Mouse (Mus musculus) ovary, postnatal 10 days (tissue): ENCODE data around the gene Nemp1.
"Not testable (repeated sequence)": the region's sequence is repeated elsewhere in the genome, so short reads cannot be mapped to it uniquely, and the experiment has no call there.

Experiments used
- DNase-seq: peaks from one replicate; pipeline ENCODE4 v3.0.0; 2022; ENCODE audit warnings: low spot score

The Nemp1 gene

DNA sequence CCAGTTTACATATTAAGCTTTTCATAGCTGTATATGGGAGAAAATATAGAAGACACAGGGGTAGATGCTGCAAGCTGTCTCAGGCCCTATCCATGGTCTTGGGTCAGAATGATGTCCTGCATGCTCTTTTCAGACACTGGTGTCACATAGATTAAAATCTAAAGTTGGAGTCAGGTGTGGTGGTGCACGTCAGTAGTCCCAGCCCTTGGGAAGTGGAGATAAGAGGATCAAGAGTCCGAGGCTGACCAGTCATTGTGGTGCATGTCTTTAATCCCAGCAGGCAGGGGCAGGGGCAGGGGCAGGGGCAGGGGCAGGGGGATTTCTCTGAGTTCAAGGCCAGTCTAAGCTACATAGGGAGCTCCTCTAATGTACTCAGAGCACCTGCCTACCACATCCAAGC is 20.9 kb upstream of the Nemp1 start:
- no peak for DNase-seq

DNA sequence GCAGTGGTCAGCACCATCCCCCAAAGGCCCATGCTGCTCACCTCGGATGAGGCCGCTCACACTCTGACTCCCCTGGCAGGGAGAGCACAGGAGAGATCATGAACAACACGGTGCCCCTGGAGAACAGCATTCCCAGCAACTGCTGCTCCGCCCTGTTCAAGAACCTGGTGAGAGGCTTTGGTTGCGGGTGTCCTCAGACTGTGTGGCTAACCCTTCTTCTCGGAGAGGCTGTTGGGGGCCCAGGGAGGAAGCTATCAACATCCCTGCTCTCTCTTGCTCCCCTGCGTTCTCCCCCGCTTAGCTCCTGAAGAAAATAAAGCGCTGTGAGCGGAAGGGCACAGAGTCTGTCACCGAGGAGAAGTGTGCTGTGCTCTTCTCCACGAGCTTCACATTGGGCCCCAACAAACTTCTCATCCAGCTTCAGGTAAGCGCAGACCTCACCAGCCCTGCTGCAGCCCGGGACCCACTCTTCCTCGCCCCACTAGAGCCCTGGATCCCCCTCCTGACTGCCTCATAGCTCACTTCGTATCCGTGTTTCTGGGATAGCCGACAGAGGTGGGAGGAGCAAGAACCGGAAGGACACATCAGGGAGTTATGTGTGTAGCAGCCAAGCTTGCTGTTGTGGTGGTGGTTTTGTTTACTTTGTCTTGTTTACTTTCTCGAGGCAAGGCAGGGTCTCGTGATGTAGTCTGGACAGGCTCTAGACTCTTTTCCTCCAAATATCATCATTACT is 13.6 kb upstream of the Nemp1 start:
- no peak for DNase-seq

DNA sequence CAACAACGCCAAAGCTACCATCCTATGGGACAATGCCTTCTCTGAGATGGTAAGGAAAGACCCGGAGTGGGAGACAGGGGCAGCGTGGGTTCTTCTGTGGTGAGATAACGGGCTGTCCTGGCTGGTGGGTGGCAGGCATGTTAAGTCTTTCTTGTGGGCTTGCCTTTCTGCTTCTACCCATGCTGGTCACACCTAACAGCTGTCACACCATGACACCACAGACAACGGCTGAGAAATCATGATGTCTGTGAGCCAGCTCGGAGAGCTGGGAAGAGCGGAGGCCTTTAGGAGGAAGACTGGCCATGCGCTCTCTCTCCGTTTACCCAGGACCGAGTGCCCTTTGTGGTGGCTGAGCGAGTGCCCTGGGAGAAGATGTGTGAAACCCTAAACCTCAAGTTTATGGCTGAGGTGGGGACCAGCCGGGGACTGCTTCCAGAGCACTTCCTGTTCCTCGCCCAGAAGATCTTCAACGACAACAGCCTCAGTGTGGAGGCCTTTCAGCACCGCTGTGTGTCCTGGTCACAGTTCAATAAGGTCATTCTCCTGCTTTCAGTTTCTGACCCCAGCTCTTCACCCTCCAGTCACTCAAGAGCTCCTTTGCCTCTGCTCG is 11.6 kb upstream of the Nemp1 start:
- DNase-seq: no peak

DNA sequence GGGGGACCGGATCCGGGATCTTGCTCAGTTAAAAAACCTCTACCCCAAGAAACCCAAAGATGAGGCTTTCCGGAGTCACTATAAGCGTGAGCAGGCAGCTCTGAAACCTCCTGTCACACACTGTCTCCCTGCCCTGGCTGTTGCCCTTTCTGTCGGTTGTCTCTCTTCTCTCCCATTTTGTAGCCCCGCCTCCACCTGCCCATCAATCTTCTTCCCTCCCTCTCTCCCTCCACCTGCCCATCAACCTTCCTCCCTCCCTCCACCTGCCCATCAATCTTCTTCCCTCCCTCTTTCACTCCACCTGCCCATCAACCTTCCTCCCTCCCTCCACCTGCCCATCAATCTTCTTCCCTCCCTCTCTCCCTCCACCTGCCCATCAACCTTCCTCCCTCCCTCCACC is 9.1 kb upstream of the Nemp1 start:
- DNase-seq: not testable (repeated sequence)

DNA sequence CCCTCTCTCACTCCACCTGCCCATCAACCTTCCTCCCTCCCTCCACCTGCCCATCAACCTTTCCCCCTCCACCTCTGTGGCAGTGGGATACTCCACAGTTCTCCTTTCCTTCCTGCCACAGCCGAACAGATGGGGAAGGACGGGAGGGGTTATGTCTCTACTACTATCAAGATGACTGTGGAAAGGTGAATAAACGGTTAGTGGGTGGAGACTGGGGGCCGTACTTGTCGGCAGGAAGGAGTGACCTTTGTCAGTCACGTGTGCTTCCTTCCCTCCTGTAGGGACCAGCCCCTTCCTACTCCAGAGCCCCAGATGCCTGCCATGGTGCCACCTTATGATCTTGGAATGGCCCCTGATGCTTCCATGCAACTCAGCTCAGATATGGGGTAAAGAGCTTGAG is 8.6 kb upstream of the Nemp1 start:
- DNase-seq: no peak

DNA sequence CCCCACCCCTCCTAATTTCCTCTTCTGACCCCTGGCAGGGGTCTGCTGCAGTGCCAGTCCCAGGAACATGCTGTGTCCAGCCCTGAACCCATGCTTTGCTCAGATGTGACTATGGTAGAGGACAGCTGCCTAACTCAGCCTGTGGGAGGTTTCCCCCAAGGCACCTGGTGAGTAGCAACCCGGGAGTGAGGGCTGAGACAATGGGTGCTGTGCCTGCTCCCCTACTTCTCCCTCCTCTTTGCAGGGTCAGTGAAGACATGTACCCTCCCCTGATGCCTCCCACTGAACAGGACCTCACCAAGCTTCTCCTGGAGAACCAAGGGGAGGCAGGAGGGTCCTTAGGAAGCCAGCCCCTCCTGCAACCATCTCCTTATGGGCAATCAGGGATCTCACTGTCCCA is 7.2 kb upstream of the Nemp1 start:
- DNase-seq: no peak

DNA sequence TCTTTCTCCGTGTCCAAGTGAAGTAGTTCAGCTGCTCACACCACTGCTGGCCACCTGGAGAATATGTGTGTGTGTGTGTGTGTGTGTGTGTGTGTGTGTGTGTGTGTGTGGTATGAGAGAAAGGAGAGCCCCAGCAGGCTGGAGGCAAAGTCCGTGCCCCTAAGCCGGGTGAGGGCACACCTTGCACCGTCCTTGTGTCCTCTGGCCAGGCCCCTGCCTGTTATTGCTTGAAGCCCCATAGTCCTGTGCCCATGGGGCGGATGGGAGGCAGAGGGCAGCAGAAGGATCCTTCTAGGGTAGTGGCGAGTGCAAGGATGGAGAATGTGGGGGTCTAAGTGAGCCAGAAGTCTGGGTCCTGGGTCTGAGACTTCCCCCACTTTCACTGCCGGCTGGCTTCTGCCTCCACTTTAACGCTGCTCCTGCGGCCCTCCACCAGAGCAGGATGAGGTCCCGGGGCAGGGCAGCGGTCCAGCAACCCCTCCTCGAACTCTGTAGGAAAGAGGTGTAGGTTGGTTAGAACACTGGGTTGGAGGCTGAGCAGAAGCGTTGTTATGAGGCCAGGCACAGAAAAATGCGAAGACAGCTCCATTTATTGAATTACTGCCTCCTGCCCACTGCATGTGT is 5.3 kb upstream of the Nemp1 start:
- no peak for DNase-seq

DNA sequence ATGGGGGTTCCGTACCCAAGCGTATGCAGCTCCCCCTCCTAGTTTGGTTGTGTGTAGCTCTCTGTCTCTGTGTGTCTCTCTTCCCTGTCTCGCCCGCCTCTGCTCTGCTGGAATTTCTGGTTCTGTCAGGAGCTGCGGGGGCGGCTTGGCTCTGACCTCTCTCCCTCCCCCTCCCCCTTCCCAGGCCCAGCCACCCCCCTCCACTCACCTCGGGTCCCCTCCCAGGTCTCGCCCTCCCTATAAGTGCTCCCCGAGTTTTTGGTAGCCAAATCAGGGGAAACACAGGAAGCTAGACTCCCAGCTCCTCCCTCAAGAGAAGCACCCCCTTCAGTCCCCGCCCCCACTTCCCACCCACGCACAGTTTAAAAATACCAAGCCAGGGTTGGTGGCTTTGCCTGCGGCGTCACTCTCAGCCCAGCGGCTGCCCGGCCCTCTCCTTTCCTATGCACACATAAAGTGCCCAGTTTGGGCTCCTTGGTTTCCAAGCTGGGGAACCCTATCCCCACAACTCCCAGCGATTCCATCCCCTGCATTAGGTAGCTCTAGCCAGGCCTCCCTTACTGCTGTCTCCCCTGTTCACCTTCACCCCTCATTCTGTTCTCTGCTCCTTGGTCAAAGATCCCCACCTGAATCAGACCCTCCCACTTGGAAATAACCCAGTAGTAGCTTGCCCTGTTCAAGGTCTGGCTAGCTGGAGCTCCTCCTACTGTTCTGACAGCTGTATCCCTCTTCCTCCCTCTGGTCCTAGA is 4.6 kb upstream of the Nemp1 start:
- peak; percentile 42 for DNase-seq

DNA sequence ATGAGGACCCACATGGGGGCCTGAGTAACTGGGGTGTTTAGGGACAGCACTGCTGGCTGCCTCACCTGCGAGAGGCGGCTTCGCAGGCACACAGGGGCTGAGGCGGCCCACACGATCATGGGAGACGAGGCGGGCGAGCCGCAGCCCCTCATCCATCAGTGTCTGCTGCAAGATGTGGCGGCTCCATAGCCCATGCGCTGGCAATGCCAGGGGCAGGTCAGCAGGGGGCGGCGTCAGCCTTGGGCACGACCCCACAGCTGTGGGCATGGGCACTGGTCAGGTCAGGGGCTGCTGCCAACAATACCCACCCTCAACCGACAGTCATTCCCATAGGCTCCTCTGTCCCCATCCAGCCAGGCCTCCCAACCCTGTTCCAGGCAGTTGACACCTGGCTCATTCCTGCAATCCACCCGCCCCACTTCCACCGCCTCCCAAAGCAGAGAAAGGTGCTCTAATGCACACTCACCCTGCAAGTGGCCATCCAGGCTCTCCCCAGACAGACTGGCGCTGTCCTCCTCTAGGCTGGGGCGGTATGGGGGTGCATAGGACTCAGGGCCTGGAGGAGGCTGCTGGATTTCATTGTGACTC is 3.9 kb upstream of the Nemp1 start:
- DNase-seq: no peak

DNA sequence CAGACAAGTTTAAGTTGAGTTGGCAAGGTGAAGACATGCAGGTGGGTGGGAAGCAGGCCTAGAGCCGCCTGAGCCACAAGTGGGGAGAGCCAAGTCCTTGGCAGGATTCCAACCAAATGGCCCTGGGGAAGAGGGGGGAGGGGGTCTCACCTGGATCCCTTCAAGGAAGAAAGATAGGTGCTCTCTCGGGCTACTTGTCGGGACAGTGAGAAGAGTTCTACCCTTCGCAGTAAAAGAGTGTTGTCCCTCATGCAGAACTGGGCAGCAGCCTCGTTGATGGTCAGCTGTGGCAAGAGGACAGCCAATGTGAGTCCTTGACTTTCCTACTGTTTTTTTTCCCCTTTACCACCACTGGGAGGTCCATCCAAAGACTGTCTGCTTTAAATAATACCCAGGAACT is 3.1 kb upstream of the Nemp1 start:
- no peak for DNase-seq

DNA sequence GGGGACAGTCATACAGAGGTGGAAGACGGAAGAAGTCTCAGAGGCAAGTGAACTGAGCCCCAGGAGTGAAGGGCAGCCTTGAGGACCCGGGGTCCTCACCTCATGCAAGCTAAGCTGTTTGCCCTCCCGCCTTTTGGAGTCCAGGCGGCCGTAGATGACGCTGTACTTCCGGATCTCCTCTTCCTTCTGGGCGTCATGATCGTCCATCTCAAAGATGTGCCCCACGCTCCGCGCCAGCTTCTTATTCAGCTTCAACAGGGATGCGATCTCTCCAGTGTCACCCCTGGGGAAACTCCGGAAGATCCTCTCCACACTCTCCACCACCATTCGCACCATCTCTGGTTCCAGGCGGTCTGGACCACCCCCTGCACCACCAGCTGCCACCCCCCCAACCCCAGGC is 2.5 kb upstream of the Nemp1 start:
- no peak for DNase-seq

DNA sequence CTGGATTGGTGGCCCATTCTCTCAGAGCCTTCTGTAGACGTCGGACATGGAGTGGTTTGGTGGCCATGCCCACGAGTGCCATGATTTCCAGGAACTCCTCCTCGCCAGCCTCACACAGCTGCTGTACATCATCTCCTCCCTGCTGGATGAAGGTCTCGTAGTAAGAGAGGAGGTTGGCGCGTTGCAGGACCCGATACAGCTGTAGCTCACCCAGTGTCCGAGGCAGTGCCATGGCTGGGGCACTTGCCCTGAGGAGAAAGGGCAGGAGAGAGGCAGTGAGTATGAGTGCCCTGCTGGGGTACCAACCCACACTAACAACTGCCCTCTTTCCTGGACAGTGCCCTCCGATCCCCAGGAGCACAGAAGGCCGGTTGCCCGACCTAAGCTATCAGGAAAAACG is 1.8 kb upstream of the Nemp1 start:
- no peak for DNase-seq

DNA sequence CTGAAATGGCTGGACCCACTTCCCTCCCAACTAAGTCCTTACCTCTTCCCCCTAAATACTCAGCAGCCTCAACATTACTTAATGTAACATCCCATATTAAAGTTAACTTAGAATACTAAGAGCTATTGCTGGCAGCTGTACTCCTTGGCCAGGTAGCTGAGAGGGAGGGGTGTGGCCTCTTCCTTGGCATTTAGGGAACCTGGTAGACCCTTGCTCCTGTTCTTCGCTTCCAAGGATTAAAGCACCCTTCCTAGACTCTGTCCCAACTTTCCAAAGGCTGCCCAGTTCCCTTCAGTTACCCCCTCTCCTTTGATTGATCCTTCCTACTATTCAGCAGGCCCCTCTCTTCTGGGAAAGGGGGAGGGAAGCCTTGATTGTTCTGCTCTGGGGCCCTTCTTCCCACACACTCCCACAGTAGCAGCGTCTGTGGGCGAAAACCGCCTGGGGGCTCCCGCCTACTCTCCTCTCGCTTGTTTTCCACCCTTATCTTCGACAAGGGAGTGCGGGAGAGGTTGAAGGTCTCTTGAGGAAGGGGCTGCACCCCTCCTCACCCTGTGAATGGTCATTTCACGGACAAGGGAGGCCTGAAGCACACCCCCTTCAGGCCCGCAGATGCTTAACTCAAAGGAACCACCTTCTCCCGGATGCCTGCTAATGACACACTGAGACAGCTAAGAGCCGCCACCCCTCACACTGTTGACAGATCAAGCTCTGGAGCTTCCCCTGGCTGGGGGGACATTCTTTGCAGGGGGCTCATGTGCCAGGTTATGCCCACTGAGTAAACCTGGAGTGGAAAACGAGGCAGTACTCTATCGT is 1.1 kb upstream of the Nemp1 start:
- no peak for DNase-seq

DNA sequence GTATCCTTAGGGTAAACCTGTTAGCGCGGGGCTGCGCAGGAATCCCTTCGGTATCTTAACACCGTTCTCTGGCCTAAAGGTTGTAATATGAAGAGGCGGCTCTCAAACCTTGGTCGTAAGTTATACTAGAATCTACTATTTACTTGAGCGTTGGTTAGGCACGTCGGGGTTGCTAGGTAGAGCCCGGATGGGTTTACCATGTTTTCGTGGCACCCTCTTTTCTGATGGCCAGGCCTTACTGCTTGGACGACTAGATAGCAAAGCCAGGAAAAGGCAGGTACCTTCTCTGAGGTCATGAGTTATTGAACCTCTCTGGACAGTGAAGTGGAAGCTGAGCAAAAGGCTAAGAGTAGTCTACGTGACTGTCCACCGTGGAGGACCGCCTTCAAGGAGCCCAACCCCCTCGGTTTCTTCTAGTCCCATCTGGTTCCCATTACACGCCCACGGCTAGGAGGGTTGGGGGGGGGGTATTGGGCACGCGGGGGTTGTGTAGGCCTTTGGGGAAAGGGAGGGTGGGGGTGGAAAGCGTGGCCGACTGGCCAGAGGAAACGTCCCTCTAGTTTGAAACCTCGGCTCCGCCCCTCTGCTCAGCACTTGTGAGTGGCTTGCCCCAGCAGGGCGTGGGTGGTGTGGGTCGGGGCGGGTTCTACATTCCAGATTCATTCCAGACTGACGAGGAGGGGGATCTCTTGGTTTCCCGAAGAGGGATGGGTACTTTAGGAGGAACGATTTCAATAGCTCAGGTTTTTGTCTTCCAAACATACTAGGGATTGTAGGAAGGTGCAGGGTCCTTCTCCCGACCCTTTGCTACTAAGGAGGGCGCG is 780 bp downstream of the Nemp1 start:
- DNase-seq: peak; percentile 50

DNA sequence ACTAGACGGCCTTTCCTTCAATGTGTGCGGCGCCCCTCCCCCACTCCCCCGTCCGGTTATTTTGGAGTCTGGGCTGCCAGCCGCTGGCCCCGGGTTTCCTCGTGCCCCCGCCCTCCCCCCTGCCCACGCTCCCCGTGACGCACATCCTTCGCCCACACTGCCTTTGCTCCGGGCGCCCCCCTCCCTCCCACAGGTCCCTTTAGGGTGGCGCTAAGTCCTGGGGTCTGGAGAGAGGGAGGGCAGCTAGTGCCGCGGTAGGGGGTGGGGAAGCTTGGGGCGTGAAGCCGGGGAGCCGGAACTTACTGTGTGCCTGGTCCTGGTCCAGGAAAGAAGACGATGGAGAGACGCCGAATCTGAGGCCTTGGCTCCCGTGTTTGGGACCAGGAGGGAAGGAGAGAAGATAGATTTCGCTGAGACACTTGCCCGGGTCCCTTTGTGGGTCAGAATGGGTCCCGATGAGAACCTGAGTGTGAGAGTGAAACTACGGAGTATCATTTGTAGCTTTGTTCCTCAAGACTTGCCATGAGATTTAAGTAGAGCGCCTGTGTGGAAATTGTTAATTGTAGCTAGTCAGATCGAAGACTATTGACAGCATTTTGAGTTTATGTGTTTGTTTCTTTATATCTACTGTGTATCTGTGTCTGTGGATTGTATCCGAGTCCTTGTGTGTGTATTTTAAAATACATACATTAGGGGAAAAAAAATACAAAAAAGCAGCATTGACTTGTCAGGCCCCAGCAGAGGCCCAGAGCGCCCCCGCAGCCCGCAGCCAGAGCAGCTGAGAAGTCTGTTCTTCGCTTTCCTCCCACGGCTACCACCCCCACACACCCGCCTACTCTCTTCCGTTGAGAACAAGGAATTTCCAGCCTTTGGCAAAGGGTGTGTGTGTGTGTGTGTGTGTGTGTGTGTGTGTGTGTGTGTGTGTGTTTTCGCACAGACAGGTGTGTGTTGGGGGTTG is 1.7 kb downstream of the Nemp1 start, which contains the start of gene Nab2:
Nab2 (minus strand) TSS at position 476 of the 958 bp plus-strand sequence.
- peak; percentile 65 for DNase-seq

DNA sequence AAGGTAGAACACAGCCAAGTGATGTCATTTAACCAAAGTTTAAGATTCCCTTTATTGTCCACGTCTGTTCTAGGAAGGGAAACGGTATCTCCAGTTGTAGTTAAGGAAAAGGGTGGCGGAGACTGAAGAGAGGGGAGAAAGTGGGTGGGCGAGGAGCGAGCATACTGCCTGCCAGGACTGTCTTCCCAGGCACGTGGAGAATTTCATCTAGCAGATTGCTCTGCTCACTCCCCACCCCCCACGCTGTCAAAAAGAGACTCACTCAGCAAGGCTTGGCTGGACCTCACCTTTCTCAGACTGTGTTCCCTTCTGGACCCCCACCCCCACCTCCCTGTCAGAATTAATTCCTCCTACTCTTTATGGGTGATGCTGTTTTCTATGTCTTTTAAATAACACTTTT is 2.5 kb downstream of the Nemp1 start:
- no peak for DNase-seq

DNA sequence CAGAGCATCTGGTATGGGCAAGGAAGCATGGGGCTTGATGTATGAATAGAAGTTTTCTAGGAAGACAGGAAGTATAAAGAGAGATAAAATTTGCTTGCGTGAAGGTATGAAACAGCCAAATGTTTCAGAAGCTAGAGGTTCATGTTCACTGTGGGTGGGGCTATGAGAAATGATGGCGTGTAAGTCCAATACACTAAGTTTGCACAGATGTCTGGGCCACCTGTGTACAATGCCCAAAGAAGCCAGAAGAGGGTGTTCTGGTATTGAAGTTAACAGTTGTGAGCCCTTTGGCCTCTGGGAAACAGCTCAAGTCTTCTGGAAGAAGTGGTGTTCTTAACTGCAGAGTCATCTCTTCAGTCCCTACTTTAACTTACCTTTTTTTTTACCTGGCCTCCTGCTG is 3.5 kb downstream of the Nemp1 start:
- no peak for DNase-seq

DNA sequence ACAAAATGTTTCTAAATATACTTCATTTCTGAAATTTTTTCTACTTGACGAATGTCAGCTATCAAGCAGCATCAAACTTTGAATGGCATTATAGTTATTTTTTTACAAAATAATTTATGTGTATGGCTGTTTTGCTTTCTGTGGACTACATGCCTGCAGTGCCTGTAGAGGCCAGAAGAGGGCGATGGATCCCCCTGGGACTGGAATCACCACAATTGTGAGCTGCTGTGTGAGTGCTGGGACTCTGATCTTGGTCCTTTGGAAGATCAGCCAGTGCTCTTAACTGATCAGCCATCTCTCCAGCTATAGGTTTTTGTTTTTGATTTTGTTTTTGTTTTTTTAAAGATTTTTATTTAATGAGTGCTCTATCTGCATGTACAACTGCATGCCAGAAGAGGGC is 4.6 kb downstream of the Nemp1 start:
- no peak for DNase-seq

DNA sequence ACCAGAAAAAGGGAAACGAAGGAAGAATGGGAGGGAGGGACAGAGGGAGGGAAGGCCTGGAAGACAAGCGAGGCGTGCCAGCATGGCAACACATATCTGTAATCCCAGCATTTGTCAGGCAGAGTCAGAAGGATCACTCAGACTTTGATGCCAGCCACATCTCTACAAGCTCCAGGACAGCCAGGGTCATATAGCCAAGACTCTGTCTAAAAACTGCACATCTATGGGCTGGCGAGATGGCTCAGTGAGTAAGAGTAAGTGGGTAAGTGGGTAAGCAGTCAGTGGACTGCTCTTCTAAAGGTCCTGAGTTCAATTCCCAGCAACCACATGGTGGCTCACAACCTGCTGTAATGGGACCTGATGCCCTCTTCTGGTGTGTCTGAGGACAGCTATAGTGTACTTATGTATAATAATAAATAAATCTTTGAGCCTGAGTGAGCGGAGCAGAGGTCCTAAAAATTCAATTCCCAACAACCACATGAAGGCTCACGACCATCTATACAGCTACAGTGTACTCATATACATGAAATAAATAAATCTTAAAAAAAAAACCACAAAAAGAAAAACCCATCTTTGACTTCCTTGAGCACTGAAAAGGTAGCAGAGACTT is 7.5 kb downstream of the Nemp1 start:
- DNase-seq: no peak
